Mouse (Mus musculus): Measurements from ENCODE around the gene Chd3.
A peak's percentile ranks its signal among the peaks of the same experiment; 100 is the strongest.

Gene Chd3

GRCm38 (mm10) chr11:69369215-69369989 lies at the start of gene Chd3:
Gene Chd3, minus strand, starts transcription at chr11:69369406.
- DNase-seq: no peak

- DNase-seq: peak; percentile 87
These were observed 48.5 kb upstream of the Chd3 start for GRCm38 (mm10) chr11:69417449-69418384.

- DNase-seq: no peak
These were observed 47.8 kb upstream of the Chd3 start for GRCm38 (mm10) chr11:69416921-69417448.

GRCm38 (mm10) chr11:69416509-69416908 lies 47.3 kb upstream of the Chd3 start:
- no peak for DNase-seq

- DNase-seq: no peak
These were observed 46.7 kb upstream of the Chd3 start for GRCm38 (mm10) chr11:69415668-69416451.

- no peak for DNase-seq
These were observed 46.1 kb upstream of the Chd3 start for GRCm38 (mm10) chr11:69415327-69415667.

- DNase-seq: no peak
These were observed 45.5 kb upstream of the Chd3 start for GRCm38 (mm10) chr11:69414421-69415326.

- DNase-seq: no peak
These were observed 44.3 kb upstream of the Chd3 start, which contains the start of gene Kdm6b for GRCm38 (mm10) chr11:69413221-69414181. Gene Kdm6b, minus strand, starts transcription at chr11:69413675.

GRCm38 (mm10) chr11:69412548-69412947 lies 43.3 kb upstream of the Chd3 start:
- no peak for DNase-seq

GRCm38 (mm10) chr11:69411538-69412203 lies 42.5 kb upstream of the Chd3 start:
- DNase-seq: peak; percentile 68

GRCm38 (mm10) chr11:69411073-69411535 lies 41.9 kb upstream of the Chd3 start:
- DNase-seq: peak; percentile 91

- peak; percentile 76 for DNase-seq
These were observed 41.3 kb upstream of the Chd3 start for GRCm38 (mm10) chr11:69410310-69411072.

GRCm38 (mm10) chr11:69410045-69410309 lies 40.8 kb upstream of the Chd3 start:
- DNase-seq: no peak

GRCm38 (mm10) chr11:69409378-69410044 lies 40.3 kb upstream of the Chd3 start:
- peak; percentile 84 for DNase-seq

GRCm38 (mm10) chr11:69408541-69409377 lies 39.6 kb upstream of the Chd3 start:
- DNase-seq: peak; percentile 82

GRCm38 (mm10) chr11:69407724-69408004 lies 38.5 kb upstream of the Chd3 start:
- DNase-seq: no peak

- DNase-seq: no peak
These were observed 37.9 kb upstream of the Chd3 start for GRCm38 (mm10) chr11:69406867-69407723.
